ENCODE assay signal across 25 mouse cellular contexts in genomic region chr11:26441121-26441520, GRCm38 (mm10).
"Had no signal": no experiment of that assay in that cellular context is flagged by ENCODE, and none has a peak within 500 bp of the region (broad histone marks: within the 10 kb centered on the region; RNA-seq: fewer than 3 reads in every experiment).

No protein-coding gene starts in this region.

- H3K4me1 ChIP-seq: kidney, embryonic 15.5 days; limb, embryonic 10.5 days; limb, embryonic 13.5 days; liver, embryonic 12.5 days; liver, embryonic 15.5 days; lung, embryonic 15.5 days; megakaryocyte, embryonic 14.5 days; midbrain, embryonic 10.5 days; midbrain, embryonic 13.5 days; neural tube, embryonic 12.5 days had no signal

- DNase-seq: kidney, adult 8-10 months; kidney, postnatal 10 days; kidney, postnatal 36 days; layer of hippocampus, postnatal 36 days; liver; lung, adult 18-20 months; lung, postnatal 10 days; lung, postnatal 36 days; right cerebral cortex, postnatal 14 days; right cerebral cortex, postnatal 4 days; thymus, adult 2 months; thymus, postnatal 14 days; thymus, postnatal 4 days had no signal

- H3K27ac ChIP-seq: kidney, embryonic 15.5 days; limb, embryonic 10.5 days; limb, embryonic 13.5 days; liver, embryonic 12.5 days; liver, embryonic 15.5 days; lung, embryonic 15.5 days; midbrain, embryonic 10.5 days; midbrain, embryonic 13.5 days; neural tube, embryonic 12.5 days; neural tube, embryonic 15.5 days; stomach, postnatal 0 days had no signal

- H3K4me2 ChIP-seq: kidney, embryonic 15.5 days; limb, embryonic 13.5 days; liver, embryonic 12.5 days; liver, embryonic 15.5 days; lung, embryonic 15.5 days; midbrain, embryonic 13.5 days; neural tube, embryonic 12.5 days; neural tube, embryonic 15.5 days had no signal

- H3K9me3 ChIP-seq: kidney, embryonic 15.5 days; limb, embryonic 10.5 days; limb, embryonic 13.5 days; liver, embryonic 12.5 days; liver, embryonic 15.5 days; lung, embryonic 15.5 days; midbrain, embryonic 10.5 days; midbrain, embryonic 13.5 days; neural tube, embryonic 12.5 days; neural tube, embryonic 15.5 days had no signal

- H3K27me3 ChIP-seq: kidney, embryonic 15.5 days; limb, embryonic 13.5 days; liver, embryonic 12.5 days; liver, embryonic 15.5 days; lung, embryonic 15.5 days; megakaryocyte, embryonic 14.5 days; midbrain, embryonic 13.5 days; neural tube, embryonic 12.5 days; neural tube, embryonic 15.5 days had no signal

- H3K9ac ChIP-seq: kidney, embryonic 15.5 days; limb, embryonic 13.5 days; liver, embryonic 12.5 days; liver, embryonic 15.5 days; lung, embryonic 15.5 days; midbrain, embryonic 13.5 days; neural tube, embryonic 12.5 days; neural tube, embryonic 15.5 days had no signal

- ATAC-seq: liver, embryonic 12.5 days; midbrain, embryonic 13.5 days had no signal

- H3K4me3 ChIP-seq: kidney, embryonic 15.5 days; limb, embryonic 10.5 days; limb, embryonic 13.5 days; liver, embryonic 12.5 days; liver, embryonic 15.5 days; lung, embryonic 15.5 days; megakaryocyte, embryonic 14.5 days; midbrain, embryonic 10.5 days; midbrain, embryonic 13.5 days; neural tube, embryonic 12.5 days; neural tube, embryonic 15.5 days had no signal

- H3K36me3 ChIP-seq: liver, embryonic 15.5 days; lung, embryonic 15.5 days; neural tube, embryonic 12.5 days; neural tube, embryonic 15.5 days had no signal
